Mouse (Mus musculus): Measurements from ENCODE around the gene Fgfbp3. TPM values are rescaled to one million over a fixed set of nuclear protein-coding genes. Genes with fewer than 3 reads are reported as not detected.
"Not testable (repeated sequence)": the region's sequence is repeated elsewhere in the genome, so short reads cannot be mapped to it uniquely, and the experiment has no call there.

Fgfbp3 gene
- 3.1 and 3.5 TPM in 2 replicates for polyA plus RNA-seq (2015; fragmentation: Nextera tagmentation; extraction: Ambion mirVana)

DNA sequence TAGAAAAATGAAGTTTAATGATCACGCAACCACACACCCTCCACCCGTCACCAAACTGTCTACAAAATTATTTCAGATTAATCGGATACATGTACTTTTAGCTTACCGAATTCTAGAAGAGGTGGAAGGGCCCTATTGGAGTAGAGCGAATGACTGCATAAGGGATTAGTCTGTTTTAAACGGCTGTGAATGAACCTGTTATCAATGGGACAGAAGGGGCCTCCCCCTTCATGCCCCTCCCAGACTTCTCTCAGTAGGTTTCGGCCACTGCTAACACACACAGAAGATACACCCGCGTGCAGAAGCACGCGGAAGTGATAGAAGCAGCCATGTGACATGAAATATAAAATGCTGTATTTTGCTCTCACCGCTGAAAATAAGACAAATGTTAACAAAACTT lies at the start of gene Fgfbp3:
Gene Fgfbp3, minus strand, starts transcription at position 150 of the 400 bp plus-strand sequence.
- no peaks in the 10 kb centered on the region for H3K36me3 ChIP-seq (ENCODE audit: control insufficient read depth, insufficient read depth, low read length)
- H3K9me3 ChIP-seq (ENCODE audit: control insufficient read depth, low read length): no peaks in the 10 kb centered on the region
- no peaks in the 10 kb centered on the region for H3K27me3 ChIP-seq (replicated peaks; ENCODE audit: control insufficient read depth, insufficient read depth, low read length)
- ATAC-seq: peak; percentile 56
- peaks cover 2% of the 10 kb centered on the region; the same call in 1 of the 2 replicates for H3K4me1 ChIP-seq (ENCODE audit: control insufficient read depth, insufficient read depth, low read length)
- peak within 1 kb of the TSS; percentile 83 for H3K9ac ChIP-seq (ENCODE audit: low read depth, low read length)
- H3K4me3 ChIP-seq (ENCODE audit: low read length): peak within 1 kb of the TSS; percentile 80
- H3K4me2 ChIP-seq (ENCODE audit: low read depth, low read length): peak within 1 kb of the TSS; percentile 83
- H3K27ac ChIP-seq (ENCODE audit: low read length): peak within 1 kb of the TSS; percentile 91
- WGBS: 6% methylated on average over 12 of the region's 12 CpGs

DNA sequence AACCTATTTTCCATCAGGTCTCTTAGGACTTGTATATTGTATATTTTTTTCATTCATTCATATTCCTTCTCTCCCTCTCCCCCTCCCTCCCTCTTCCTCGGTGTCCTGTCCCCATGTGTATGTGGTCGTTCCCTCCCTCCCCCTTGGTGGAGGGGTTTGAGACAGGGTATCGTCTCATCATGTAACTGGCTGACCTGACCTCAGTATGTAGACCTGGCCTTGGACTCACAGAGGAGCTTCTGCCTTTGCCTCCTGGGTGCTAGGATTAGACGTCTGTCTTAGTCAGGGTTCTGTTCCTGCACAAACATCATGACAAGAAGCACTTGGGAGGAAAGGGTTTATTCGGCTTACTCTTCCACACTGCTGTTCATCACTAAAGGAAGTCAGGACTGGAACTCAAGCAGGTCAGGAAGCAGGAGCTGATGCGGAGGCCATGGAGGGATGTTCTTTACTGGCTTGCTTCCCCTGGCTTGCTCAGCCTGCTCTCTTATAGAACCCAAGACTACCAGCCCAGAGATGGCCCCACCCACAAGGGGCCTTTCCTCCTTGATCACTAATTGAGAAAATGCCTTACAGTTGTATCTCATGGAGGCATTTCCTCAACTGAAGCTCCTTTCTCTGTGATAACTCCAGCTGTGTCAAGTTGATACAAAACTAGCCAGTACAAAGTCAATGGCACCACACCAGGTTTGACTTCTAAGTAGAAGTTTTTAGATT lies 43.3 kb upstream of the Fgfbp3 start:
- H3K4me3 ChIP-seq (ENCODE audit: low read length); H3K27me3 ChIP-seq (replicated peaks; ENCODE audit: control insufficient read depth, insufficient read depth, low read length); H3K36me3 ChIP-seq (ENCODE audit: control insufficient read depth, insufficient read depth, low read length); H3K4me2 ChIP-seq (ENCODE audit: low read depth, low read length); H3K4me1 ChIP-seq (ENCODE audit: control insufficient read depth, insufficient read depth, low read length); ATAC-seq; H3K9me3 ChIP-seq (ENCODE audit: control insufficient read depth, low read length); H3K9ac ChIP-seq (ENCODE audit: low read depth, low read length); H3K27ac ChIP-seq (ENCODE audit: low read length): not testable (repeated sequence)
- 85% methylated on average over 6 of the region's 6 CpGs for WGBS

DNA sequence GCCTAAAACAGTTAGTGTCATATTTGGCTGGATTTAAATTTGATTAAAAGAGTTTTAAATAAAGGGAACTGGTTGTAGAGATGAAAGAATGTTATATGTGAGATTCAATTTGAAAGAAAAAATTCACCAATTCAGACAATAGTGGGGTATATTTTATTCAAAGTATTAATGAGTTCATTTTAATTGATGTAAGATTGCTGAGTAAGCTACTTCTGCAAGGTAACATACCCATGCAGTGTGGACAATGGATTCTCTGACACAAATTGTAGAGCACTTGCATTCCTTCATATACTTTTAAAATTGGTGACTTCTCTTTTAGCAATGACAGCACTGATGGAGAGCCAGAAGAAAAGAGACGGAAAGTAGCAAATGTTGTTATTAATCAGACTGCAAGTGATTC lies 41.9 kb upstream of the Fgfbp3 start:
- H3K9me3 ChIP-seq (ENCODE audit: control insufficient read depth, low read length): no peaks in the 10 kb centered on the region
- no peak for ATAC-seq
- WGBS: 100% methylated on average over 1 of the region's 1 CpGs
- H3K27me3 ChIP-seq (replicated peaks; ENCODE audit: control insufficient read depth, insufficient read depth, low read length): no peaks in the 10 kb centered on the region
- no peaks in the 10 kb centered on the region for H3K4me1 ChIP-seq (ENCODE audit: control insufficient read depth, insufficient read depth, low read length)
- 0 out of 2 replicates have a peak, but pooled peaks cover 2% of the 10 kb centered on the region for H3K36me3 ChIP-seq (ENCODE audit: control insufficient read depth, insufficient read depth, low read length)
- no peak overlapping the region for H3K27ac ChIP-seq (ENCODE audit: low read length)
- H3K9ac ChIP-seq (ENCODE audit: low read depth, low read length): no peak overlapping the region
- no peak overlapping the region for H3K4me3 ChIP-seq (ENCODE audit: low read length)
- no peak overlapping the region for H3K4me2 ChIP-seq (ENCODE audit: low read depth, low read length)

DNA sequence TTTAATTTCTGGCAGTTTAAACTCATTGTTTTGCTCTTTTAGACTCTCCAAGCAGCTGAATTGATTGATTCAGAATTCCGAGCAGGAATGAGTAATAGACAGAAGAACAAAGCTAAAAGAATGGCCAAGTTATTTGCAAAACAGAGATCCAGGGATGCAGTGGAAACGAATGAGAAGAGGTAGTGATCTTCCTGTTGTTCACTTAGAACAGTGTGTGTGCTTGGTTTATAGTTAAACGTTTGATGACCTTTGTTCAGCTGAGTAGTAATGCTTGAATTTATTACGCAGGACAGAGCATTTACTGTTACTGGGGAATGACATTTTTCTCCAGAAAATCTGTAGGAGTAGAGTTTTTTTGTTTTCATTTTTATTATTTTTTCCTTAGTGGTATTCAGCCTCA lies 38.9 kb upstream of the Fgfbp3 start:
- H3K27me3 ChIP-seq (replicated peaks; ENCODE audit: control insufficient read depth, insufficient read depth, low read length): no peaks in the 10 kb centered on the region
- H3K4me3 ChIP-seq (ENCODE audit: low read length): no peak overlapping the region
- WGBS: 65% methylated on average over 4 of the region's 4 CpGs
- peak; percentile 70; the same call in 1 of the 2 replicates for ATAC-seq
- no peaks in the 10 kb centered on the region for H3K9me3 ChIP-seq (ENCODE audit: control insufficient read depth, low read length)
- no peak overlapping the region for H3K9ac ChIP-seq (ENCODE audit: low read depth, low read length)
- H3K27ac ChIP-seq (ENCODE audit: low read length): no peak overlapping the region; the same call in 1 of the 2 replicates
- H3K4me1 ChIP-seq (ENCODE audit: control insufficient read depth, insufficient read depth, low read length): no peaks in the 10 kb centered on the region
- no peak overlapping the region for H3K4me2 ChIP-seq (ENCODE audit: low read depth, low read length)
- 0 out of 2 replicates have a peak, but pooled peaks cover 2% of the 10 kb centered on the region for H3K36me3 ChIP-seq (ENCODE audit: control insufficient read depth, insufficient read depth, low read length)

DNA sequence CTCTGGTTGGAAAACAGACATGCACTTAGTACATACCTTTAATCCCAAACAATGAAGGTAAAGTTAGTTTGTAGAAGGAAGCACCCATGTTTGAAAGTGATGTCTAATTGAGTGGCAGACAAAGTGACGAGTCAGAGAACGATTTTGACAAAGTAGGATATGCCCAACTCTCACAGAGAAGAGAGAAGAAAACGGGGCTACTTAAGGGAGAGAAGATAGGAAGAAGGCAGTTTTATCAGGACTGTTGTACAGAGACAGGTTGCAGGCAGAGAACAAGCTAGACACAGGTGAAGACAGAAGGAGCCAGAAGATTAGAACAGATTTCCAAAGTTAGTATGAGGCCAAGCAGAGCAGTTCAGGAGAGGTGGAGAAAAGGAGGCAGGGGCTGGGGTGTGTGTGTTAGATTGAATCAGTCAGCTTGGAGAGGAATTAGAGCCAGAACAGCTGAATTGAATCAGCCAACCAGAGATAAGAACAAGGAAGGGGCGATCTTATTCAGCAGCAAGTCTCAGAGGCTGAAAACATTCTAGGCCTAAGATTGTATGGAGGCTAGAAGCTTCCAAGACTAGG lies 34.3 kb upstream of the Fgfbp3 start:
- Histone ChIP-seq H3K36me3 (ENCODE audit: control insufficient read depth, insufficient read depth, low read length) (0 out of 2 replicates have a peak, but pooled peaks cover 2% of the 10 kb centered on the region), H3K27ac (ENCODE audit: low read length) (no peak overlapping the region)
- 78% methylated on average over 4 of the region's 4 CpGs for WGBS

DNA sequence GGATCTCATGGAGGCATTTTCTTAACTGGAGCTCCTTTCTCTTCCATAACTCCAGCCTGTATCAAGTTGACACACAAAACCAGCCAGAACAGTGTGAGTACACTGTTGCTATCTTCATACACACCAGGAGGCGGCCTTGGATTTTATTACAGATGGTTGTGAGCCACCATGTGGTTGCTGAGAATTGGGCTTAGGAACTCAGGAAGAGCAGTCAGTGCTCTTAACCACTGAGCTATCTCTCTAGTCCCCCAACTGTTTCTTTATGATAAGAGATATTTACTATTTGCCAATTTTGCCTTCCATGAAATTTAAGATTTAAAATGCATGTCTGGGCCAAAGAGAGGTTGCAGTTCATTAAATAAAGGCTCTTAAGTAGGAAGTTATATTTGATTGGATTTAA lies 20.6 kb upstream of the Fgfbp3 start:
- Histone ChIP-seq H3K36me3 (ENCODE audit: control insufficient read depth, insufficient read depth, low read length) (no peaks in the 10 kb centered on the region), H3K9me3 (ENCODE audit: control insufficient read depth, low read length) (no peaks in the 10 kb centered on the region), H3K27ac (ENCODE audit: low read length) (no peak overlapping the region), H3K4me2 (ENCODE audit: low read depth, low read length) (no peak overlapping the region), H3K27me3 (replicated peaks; ENCODE audit: control insufficient read depth, insufficient read depth, low read length) (no peaks in the 10 kb centered on the region), H3K9ac (ENCODE audit: low read depth, low read length) (no peak overlapping the region), H3K4me3 (ENCODE audit: low read length) (no peak overlapping the region), H3K4me1 (ENCODE audit: control insufficient read depth, insufficient read depth, low read length) (peaks cover 2% of the 10 kb centered on the region; the same call in 1 of the 2 replicates)
- ATAC-seq: no peak
- WGBS: 76% methylated on average over 1 of the region's 1 CpGs

More for the DNA sequence above, 34.3 kb upstream of the Fgfbp3 start:
- no peaks in the 10 kb centered on the region for H3K4me1 ChIP-seq (ENCODE audit: control insufficient read depth, insufficient read depth, low read length)
- no peaks in the 10 kb centered on the region for H3K9me3 ChIP-seq (ENCODE audit: control insufficient read depth, low read length)
- no peaks in the 10 kb centered on the region for H3K27me3 ChIP-seq (replicated peaks; ENCODE audit: control insufficient read depth, insufficient read depth, low read length)
- ATAC-seq: no peak
- H3K4me2 ChIP-seq (ENCODE audit: low read depth, low read length): no peak overlapping the region
- no peak overlapping the region for H3K9ac ChIP-seq (ENCODE audit: low read depth, low read length)
- no peak overlapping the region for H3K4me3 ChIP-seq (ENCODE audit: low read length)

DNA sequence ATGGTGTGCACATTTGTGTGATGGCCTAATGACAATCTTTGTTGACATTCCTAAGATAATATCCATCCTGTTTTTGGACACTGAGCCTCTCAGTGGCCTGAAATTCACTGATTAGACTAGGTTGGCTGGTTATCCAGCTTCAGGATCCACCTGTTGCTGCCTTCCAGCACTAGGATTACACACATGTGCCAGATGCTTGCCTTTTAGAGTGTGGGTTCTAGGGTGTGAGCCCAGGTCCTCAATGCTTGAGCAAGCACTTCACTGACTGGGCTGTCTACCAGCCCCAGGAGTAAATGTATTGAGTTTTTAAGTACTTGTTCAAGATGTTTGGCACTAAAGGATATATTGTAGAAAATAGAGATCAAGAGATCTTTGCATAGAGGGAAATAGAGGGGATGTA lies 18.6 kb upstream of the Fgfbp3 start:
- H3K4me2 ChIP-seq (ENCODE audit: low read depth, low read length): no peak overlapping the region
- H3K27ac ChIP-seq (ENCODE audit: low read length): no peak overlapping the region
- no peaks in the 10 kb centered on the region for H3K36me3 ChIP-seq (ENCODE audit: control insufficient read depth, insufficient read depth, low read length)
- no peak overlapping the region for H3K4me3 ChIP-seq (ENCODE audit: low read length)
- H3K9ac ChIP-seq (ENCODE audit: low read depth, low read length): no peak overlapping the region
- H3K4me1 ChIP-seq (ENCODE audit: control insufficient read depth, insufficient read depth, low read length): peaks cover 2% of the 10 kb centered on the region; the same call in 1 of the 2 replicates
- ATAC-seq: no peak
- no peaks in the 10 kb centered on the region for H3K27me3 ChIP-seq (replicated peaks; ENCODE audit: control insufficient read depth, insufficient read depth, low read length)
- no peaks in the 10 kb centered on the region for H3K9me3 ChIP-seq (ENCODE audit: control insufficient read depth, low read length)

DNA sequence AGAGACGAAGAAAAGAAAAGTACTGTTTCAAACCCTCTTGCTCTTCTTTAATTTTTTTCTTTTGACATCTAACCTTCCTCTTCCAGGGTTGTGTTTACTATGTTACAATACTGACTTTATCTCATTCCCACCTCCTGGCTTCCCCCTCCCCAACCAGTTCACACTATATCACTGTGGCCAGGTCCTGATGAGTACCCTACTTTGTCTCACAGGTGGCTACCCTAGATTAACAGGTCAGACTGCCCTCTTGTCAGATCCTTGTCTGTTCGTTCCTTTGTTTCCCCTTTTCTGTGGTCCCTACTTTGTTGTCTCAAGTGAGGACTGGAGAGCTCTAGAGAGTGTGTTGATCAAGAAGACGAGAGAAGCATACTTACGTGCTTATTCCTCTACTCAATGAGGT lies 16.9 kb upstream of the Fgfbp3 start:
- H3K4me3 ChIP-seq (ENCODE audit: low read length): no peak overlapping the region
- H3K4me2 ChIP-seq (ENCODE audit: low read depth, low read length): no peak overlapping the region
- 87% methylated on average over 4 of the region's 4 CpGs for WGBS
- H3K27me3 ChIP-seq (replicated peaks; ENCODE audit: control insufficient read depth, insufficient read depth, low read length): no peaks in the 10 kb centered on the region
- peaks cover 2% of the 10 kb centered on the region; the same call in 1 of the 2 replicates for H3K4me1 ChIP-seq (ENCODE audit: control insufficient read depth, insufficient read depth, low read length)
- H3K9me3 ChIP-seq (ENCODE audit: control insufficient read depth, low read length): no peaks in the 10 kb centered on the region
- no peak for ATAC-seq
- H3K27ac ChIP-seq (ENCODE audit: low read length): no peak overlapping the region
- H3K9ac ChIP-seq (ENCODE audit: low read depth, low read length): no peak overlapping the region
- H3K36me3 ChIP-seq (ENCODE audit: control insufficient read depth, insufficient read depth, low read length): no peaks in the 10 kb centered on the region

DNA sequence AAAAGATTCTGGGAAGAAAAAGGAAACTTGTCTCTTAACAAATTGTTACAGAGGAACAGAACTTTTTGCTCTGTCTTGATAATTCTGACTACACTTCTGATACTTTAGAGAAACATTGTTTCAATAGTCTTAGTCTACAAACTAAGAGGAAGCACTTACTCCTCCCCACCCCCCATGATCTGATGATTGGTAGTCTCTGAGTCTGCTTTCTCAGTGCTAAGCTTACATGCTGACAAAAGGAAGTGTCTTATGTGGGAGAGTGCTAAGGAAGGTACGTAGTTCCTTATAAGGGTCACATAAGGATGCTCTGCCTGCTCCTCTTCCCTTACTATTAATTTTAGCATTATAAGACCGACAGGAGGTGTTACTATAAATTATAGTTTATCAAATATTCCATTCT lies 13.2 kb upstream of the Fgfbp3 start:
- Histone ChIP-seq H3K27me3 (replicated peaks; ENCODE audit: control insufficient read depth, insufficient read depth, low read length) (no peaks in the 10 kb centered on the region), H3K4me3 (ENCODE audit: low read length) (no peak overlapping the region), H3K27ac (ENCODE audit: low read length) (no peak overlapping the region), H3K4me1 (ENCODE audit: control insufficient read depth, insufficient read depth, low read length) (peaks cover under 1% of the 10 kb centered on the region; the same call in 1 of the 2 replicates), H3K36me3 (ENCODE audit: control insufficient read depth, insufficient read depth, low read length) (no peaks in the 10 kb centered on the region), H3K9ac (ENCODE audit: low read depth, low read length) (no peak overlapping the region), H3K4me2 (ENCODE audit: low read depth, low read length) (no peak overlapping the region), H3K9me3 (ENCODE audit: control insufficient read depth, low read length) (no peaks in the 10 kb centered on the region)
- no peak for ATAC-seq
- 90% methylated on average over 2 of the region's 2 CpGs for WGBS
